Mouse (Mus musculus) liver, postnatal 0 days (tissue): ENCODE results near the gene Ccnl1.

ENCODE experiments used
- CTCF ChIP-seq: sonication (generic); IDR thresholded peaks from 2 replicates; pipeline ENCODE4 v1.5.1; 2016; ENCODE audit warnings: antibody characterized with exemption, low read depth
- EP300 ChIP-seq: IDR thresholded peaks from 2 replicates; pipeline ENCODE4 v1.6.1; 2016; ENCODE audit warnings: antibody characterized with exemption, low read depth, mild to moderate bottlenecking

DNA sequence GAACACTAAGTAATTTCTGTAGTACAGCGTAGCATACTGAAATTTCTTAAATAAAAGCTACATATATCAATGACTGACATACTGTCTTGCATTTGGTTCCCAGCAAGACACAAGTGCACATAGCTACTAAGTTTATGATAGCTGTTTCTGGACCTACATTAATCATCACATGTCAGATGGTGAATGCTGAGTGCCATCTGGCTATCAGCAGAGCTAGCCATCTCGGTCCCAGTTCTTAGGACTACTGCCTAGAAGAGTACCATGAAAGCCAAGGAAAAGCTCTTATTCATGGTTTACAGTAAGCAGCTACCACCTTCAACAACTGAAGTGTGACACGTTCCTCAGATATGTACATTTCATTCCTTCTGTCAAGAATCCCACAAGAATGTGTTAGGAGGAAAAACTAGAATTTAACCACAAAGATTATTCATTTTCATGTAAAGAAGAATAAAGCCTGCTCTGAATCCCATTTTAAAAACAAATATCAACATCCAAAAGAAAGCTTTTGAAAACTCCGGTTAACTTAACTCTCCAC lies 7.2 kb downstream of the Ccnl1 start:
- TF ChIP-seq CTCF (no peak), EP300 (no peak)
